ENCODE assay signal across 19 mouse cellular contexts in genomic region chr7:75769909-75770308, GRCm38 (mm10).
"Had no signal": no experiment of that assay in that cellular context is flagged by ENCODE, and none has a peak within 500 bp of the region (broad histone marks: within the 10 kb centered on the region; RNA-seq: fewer than 3 reads in every experiment).

No protein-coding gene starts in this region.

- H3K36me3 ChIP-seq: midbrain, embryonic 15.5 days had no signal

- DNase-seq: liver, postnatal 0 days; lung, adult 2 months; lung, postnatal 14 days; lung, postnatal 36 days; retina, postnatal 1 day; right cerebral cortex, adult 18-20 months; right cerebral cortex, postnatal 25 days; right cerebral cortex, postnatal 4 days; spleen, adult 18-20 months; thymus, adult 18-20 months; thymus, postnatal 14 days; thymus, postnatal 36 days had no signal

- H3K27me3 ChIP-seq: lung, embryonic 15.5 days; midbrain, embryonic 13.5 days; midbrain, embryonic 15.5 days; neural tube, embryonic 12.5 days had no signal

- H3K9ac ChIP-seq: liver, postnatal 0 days; lung, embryonic 15.5 days; midbrain, embryonic 13.5 days; midbrain, embryonic 15.5 days; neural tube, embryonic 12.5 days had no signal

- H3K9me3 ChIP-seq: lung, embryonic 15.5 days; midbrain, embryonic 13.5 days; midbrain, embryonic 15.5 days; neural tube, embryonic 12.5 days had no signal

- H3K27ac ChIP-seq: lung, embryonic 15.5 days; macrophage; midbrain, embryonic 13.5 days; midbrain, embryonic 15.5 days; neural tube, embryonic 12.5 days had no signal

- ATAC-seq: liver, postnatal 0 days; lung, postnatal 0 days; midbrain, embryonic 13.5 days; midbrain, embryonic 15.5 days had no signal

- H3K4me1 ChIP-seq: lung, embryonic 15.5 days; midbrain, embryonic 13.5 days; midbrain, embryonic 15.5 days; neural tube, embryonic 12.5 days had no signal

- H3K4me3 ChIP-seq: lung, embryonic 15.5 days; midbrain, embryonic 13.5 days; midbrain, embryonic 15.5 days; neural tube, embryonic 12.5 days had no signal

- H3K4me2 ChIP-seq: lung, embryonic 15.5 days; midbrain, embryonic 11.5 days; midbrain, embryonic 13.5 days; midbrain, embryonic 15.5 days; neural tube, embryonic 12.5 days had no signal
